Mouse (Mus musculus) neural tube, embryonic 14.5 days (tissue): ENCODE measurements around the gene Hoxa3. TPM values are rescaled to one million over a fixed set of nuclear protein-coding genes. Genes with fewer than 3 reads are reported as not detected.

Source experiments
- ATAC-seq: fragments of 200-750 bp; cut with Nextera tagmentation; 2 replicates; pipeline ENCODE4 v1.8.0; 2017; ENCODE audit warnings: low read depth, mild to moderate bottlenecking, moderate TSS enrichment, moderate library complexity
- H3K27ac ChIP-seq: fragments of 300-500 bp; sonication (generic); 2 replicates; pipeline ENCODE4 v1.5.1; 2014; ENCODE audit warnings: low read depth, mild to moderate bottlenecking, control low read depth, low read length, moderate library complexity, mixed read lengths
- H3K27me3 ChIP-seq: fragments of 300-500 bp; sonication (generic); 2 replicates; pipeline ENCODE4 v1.6.1; 2014; ENCODE audit warnings: low read length; ENCODE audit not compliant: control insufficient read depth, insufficient read depth
- H3K36me3 ChIP-seq: fragments of 300-500 bp; sonication (generic); 2 replicates; pipeline ENCODE4 v1.6.1; 2014; ENCODE audit warnings: low read length, mixed read lengths; ENCODE audit not compliant: control insufficient read depth, insufficient read depth
- H3K4me1 ChIP-seq: fragments of 300-500 bp; sonication (generic); 2 replicates; pipeline ENCODE4 v1.6.1; 2014; ENCODE audit warnings: low read length; ENCODE audit not compliant: control insufficient read depth, insufficient read depth
- H3K4me2 ChIP-seq: fragments of 300-500 bp; sonication (generic); 2 replicates; pipeline ENCODE4 v1.6.1; 2014; ENCODE audit warnings: mild to moderate bottlenecking, low read depth, low read length, control low read depth
- H3K4me3 ChIP-seq: fragments of 300-500 bp; sonication (generic); 2 replicates; pipeline ENCODE4 v1.5.1; 2014; ENCODE audit warnings: low read depth, low read length, control low read depth, mixed read lengths
- H3K9ac ChIP-seq: fragments of 300-500 bp; sonication (generic); replicated peaks from 2 replicates; pipeline ENCODE4 v1.6.1; 2014; ENCODE audit warnings: low read depth, mild to moderate bottlenecking, control low read depth, low read length, mixed read lengths
- H3K9me3 ChIP-seq: fragments of 300-500 bp; sonication (generic); 2 replicates; pipeline ENCODE4 v1.6.1; 2016; ENCODE audit warnings: low read length; ENCODE audit not compliant: control insufficient read depth
- WGBS: fragments of 180-500 bp; shearing (Covaris S2); extraction: QIAGEN DNeasy Blood & Tissue Kit; methylation state at CpG from one replicate; pipeline ENCODE4 v1.1.7; 2014; 5-methylcytosine and 5-hydroxymethylcytosine counted together
- polyA plus RNA-seq: library from polyadenylated mRNA; unstranded; fragments of >200 nt; fragmentation: Nextera tagmentation; extraction: Ambion mirVana; gene quantifications from 2 replicates; pipeline ENCODE4 v1.2.1, GENCODE M21; 2014

Gene Hoxa3
- polyA plus RNA-seq, 1 experiment from 2014 or later: 13.4 TPM

- no peaks in the 10 kb centered on the region for H3K9me3 ChIP-seq
- WGBS: 3% methylated on average over 14 of the region's 14 CpGs
- peak overlapping the region; percentile 92 for H3K27ac ChIP-seq
- H3K4me1 ChIP-seq: peaks cover 86% of the 10 kb centered on the region
- H3K27me3 ChIP-seq: no peaks in the 10 kb centered on the region
- peak overlapping the region; percentile 99 for H3K4me2 ChIP-seq
- no peak for ATAC-seq
- peak overlapping the region; percentile 88 for H3K4me3 ChIP-seq
- H3K9ac ChIP-seq: peak overlapping the region; percentile 98
- H3K36me3 ChIP-seq: peaks cover 48% of the 10 kb centered on the region
These were observed 7.9 kb downstream of the Hoxa3 start for GRCm38 (mm10) chr6:52205221-52205620.

GRCm38 (mm10) chr6:52204050-52204752 lies 8.9 kb downstream of the Hoxa3 start, which contains the start of gene Hoxa5:
Hoxa5 (minus strand) TSS chr6:52204587.
- under 1% methylated on average over 65 of the region's 65 CpGs for WGBS
- ATAC-seq: 0 out of 2 replicates have a peak, but pooled peaks have one; percentile 36
- peak within 1 kb of the TSS; percentile 88 for H3K4me3 ChIP-seq
- H3K9ac ChIP-seq: peak within 1 kb of the TSS; percentile 98
- peak within 1 kb of the TSS; percentile 99 for H3K4me2 ChIP-seq
- H3K27ac ChIP-seq: peak within 1 kb of the TSS; percentile 92
- peaks cover 48% of the 10 kb centered on the region for H3K36me3 ChIP-seq
- peaks cover 84% of the 10 kb centered on the region for H3K4me1 ChIP-seq
- no peaks in the 10 kb centered on the region for H3K27me3 ChIP-seq
- H3K9me3 ChIP-seq: no peaks in the 10 kb centered on the region

- Histone ChIP-seq H3K27ac (peak overlapping the region; percentile 92), H3K4me1 (peaks cover 80% of the 10 kb centered on the region), H3K4me2 (peak overlapping the region; percentile 99), H3K36me3 (peaks cover 48% of the 10 kb centered on the region), H3K27me3 (no peaks in the 10 kb centered on the region), H3K9me3 (no peaks in the 10 kb centered on the region), H3K9ac (peak overlapping the region; percentile 98), H3K4me3 (peak overlapping the region; percentile 88)
- ATAC-seq: no peak; the same call in 1 of the 2 replicates
- under 1% methylated on average over 46 of the region's 46 CpGs for WGBS
These were observed 9.6 kb downstream of the Hoxa3 start for GRCm38 (mm10) chr6:52203371-52204049.

GRCm38 (mm10) chr6:52203121-52203370 lies 10.1 kb downstream of the Hoxa3 start:
- H3K9me3 ChIP-seq: no peaks in the 10 kb centered on the region
- H3K4me3 ChIP-seq: peak overlapping the region; percentile 88
- H3K27ac ChIP-seq: peak overlapping the region; percentile 92
- H3K9ac ChIP-seq: peak overlapping the region; percentile 98
- H3K4me2 ChIP-seq: peak overlapping the region; percentile 99
- no peak for ATAC-seq
- H3K4me1 ChIP-seq: peaks cover 82% of the 10 kb centered on the region
- H3K36me3 ChIP-seq: peaks cover 48% of the 10 kb centered on the region
- WGBS: 3% methylated on average over 10 of the region's 10 CpGs
- no peaks in the 10 kb centered on the region for H3K27me3 ChIP-seq

GRCm38 (mm10) chr6:52202362-52203120 lies 10.6 kb downstream of the Hoxa3 start:
- ATAC-seq: no peak
- H3K9me3 ChIP-seq: no peaks in the 10 kb centered on the region
- H3K4me2 ChIP-seq: peak overlapping the region; percentile 99
- no peaks in the 10 kb centered on the region for H3K27me3 ChIP-seq
- H3K4me3 ChIP-seq: peak overlapping the region; percentile 88
- peak overlapping the region; percentile 98 for H3K9ac ChIP-seq
- H3K4me1 ChIP-seq: peaks cover 84% of the 10 kb centered on the region
- WGBS: 6% methylated on average over 22 of the region's 22 CpGs
- H3K27ac ChIP-seq: peak overlapping the region; percentile 92
- H3K36me3 ChIP-seq: peaks cover 48% of the 10 kb centered on the region

GRCm38 (mm10) chr6:52201269-52201668 lies 11.9 kb downstream of the Hoxa3 start:
- H3K4me3 ChIP-seq: peak overlapping the region; percentile 11; the same call in 1 of the 2 replicates
- ATAC-seq: no peak
- 0% methylated on average over 1 of the region's 1 CpGs for WGBS
- H3K27ac ChIP-seq: peak overlapping the region; percentile 35
- peaks cover 84% of the 10 kb centered on the region for H3K4me1 ChIP-seq
- no peaks in the 10 kb centered on the region for H3K9me3 ChIP-seq
- H3K9ac ChIP-seq: no peak overlapping the region
- no peaks in the 10 kb centered on the region for H3K27me3 ChIP-seq
- H3K4me2 ChIP-seq: peak overlapping the region; percentile 99
- peaks cover 43% of the 10 kb centered on the region for H3K36me3 ChIP-seq

- Histone ChIP-seq H3K27ac (peak overlapping the region; percentile 35), H3K36me3 (peaks cover 39% of the 10 kb centered on the region), H3K27me3 (no peaks in the 10 kb centered on the region), H3K4me2 (peak overlapping the region; percentile 99), H3K4me3 (peak overlapping the region; percentile 11; the same call in 1 of the 2 replicates), H3K9ac (no peak overlapping the region; the same call in 1 of the 2 replicates), H3K9me3 (no peaks in the 10 kb centered on the region), H3K4me1 (peaks cover 84% of the 10 kb centered on the region)
- WGBS: 9% methylated on average over 10 of the region's 10 CpGs
- no peak for ATAC-seq
These were observed 12.3 kb downstream of the Hoxa3 start for GRCm38 (mm10) chr6:52200751-52201250.

GRCm38 (mm10) chr6:52200073-52200750 lies 12.9 kb downstream of the Hoxa3 start:
- Histone ChIP-seq H3K4me1 (peaks cover 82% of the 10 kb centered on the region), H3K9me3 (no peaks in the 10 kb centered on the region), H3K4me3 (peak overlapping the region; percentile 11; the same call in 1 of the 2 replicates), H3K4me2 (peak overlapping the region; percentile 99), H3K27ac (peak overlapping the region; percentile 35), H3K27me3 (no peaks in the 10 kb centered on the region), H3K36me3 (peaks cover 33% of the 10 kb centered on the region), H3K9ac (no peak overlapping the region; the same call in 1 of the 2 replicates)
- ATAC-seq: no peak
- whole genome bisulfite sequencing: 4% methylated on average over 30 of the region's 30 CpGs
